Mouse (Mus musculus) adrenal gland, adult 2 months (tissue): ENCODE results near the gene Cask. TPM values are rescaled to one million over a fixed set of nuclear protein-coding genes. Genes with fewer than 3 reads are reported as not detected.
A peak's percentile ranks its signal among the peaks of the same experiment; 100 is the strongest.

Source experiments
- DNase-seq: peaks from one replicate; pipeline ENCODE4 v3.0.0; 2021
- polyA plus RNA-seq: library from polyadenylated mRNA; depleted of rRNA; stranded (reverse); fragments of >200 nt; gene quantifications from 2 replicates; pipeline ENCODE4 v1.2.3, GENCODE M21; 2012
- total RNA-seq, 2 experiments: library from RNA; stranded (reverse); gene quantifications; 2 replicates each; pipeline ENCODE4 v1.2.3; 2021

Cask gene
- total and polyA plus RNA-seq, 3 experiments: 3.6 to 35.5 (median 29.7) TPM

- DNase-seq: no peak
Measured at GRCm38 (mm10) chrX:13518019-13518418, 333.1 kb downstream of the Cask start.

GRCm38 (mm10) chrX:13516451-13516850 is 334.7 kb downstream of the Cask start:
- DNase-seq: no peak

GRCm38 (mm10) chrX:13513864-13514263 is 337.3 kb downstream of the Cask start:
- DNase-seq: no peak

GRCm38 (mm10) chrX:13513127-13513526 is 338.0 kb downstream of the Cask start:
- DNase-seq: peak; percentile 13

- DNase-seq: no peak
Measured at GRCm38 (mm10) chrX:13506376-13506775, 344.8 kb downstream of the Cask start.

GRCm38 (mm10) chrX:13504389-13504788 is 346.8 kb downstream of the Cask start:
- no peak for DNase-seq

- DNase-seq: no peak
Measured at GRCm38 (mm10) chrX:13502862-13503375, 348.2 kb downstream of the Cask start.

- no peak for DNase-seq
Measured at GRCm38 (mm10) chrX:13500284-13500683, 350.9 kb downstream of the Cask start.

- peak; percentile 36 for DNase-seq
Measured at GRCm38 (mm10) chrX:13494892-13495703, 356.1 kb downstream of the Cask start.

- DNase-seq: no peak
Measured at GRCm38 (mm10) chrX:13492922-13493321, 358.2 kb downstream of the Cask start.

- no peak for DNase-seq
Measured at GRCm38 (mm10) chrX:13490941-13491340, 360.2 kb downstream of the Cask start.

- DNase-seq: no peak
Measured at GRCm38 (mm10) chrX:13489761-13490160, 361.4 kb downstream of the Cask start.

GRCm38 (mm10) chrX:13489001-13489400 is 362.2 kb downstream of the Cask start:
- DNase-seq: no peak

- no peak for DNase-seq
Measured at GRCm38 (mm10) chrX:13484447-13484846, 366.7 kb downstream of the Cask start.

GRCm38 (mm10) chrX:13482576-13482975 is 368.6 kb downstream of the Cask start:
- DNase-seq: no peak

- DNase-seq: no peak
Measured at GRCm38 (mm10) chrX:13479570-13479969, 371.6 kb downstream of the Cask start.

GRCm38 (mm10) chrX:13478298-13478697 is 372.9 kb downstream of the Cask start:
- no peak for DNase-seq

- no peak for DNase-seq
Measured at GRCm38 (mm10) chrX:13477596-13477995, 373.6 kb downstream of the Cask start.

GRCm38 (mm10) chrX:13475382-13475781 is 375.8 kb downstream of the Cask start:
- DNase-seq: no peak

GRCm38 (mm10) chrX:13472751-13473225 is 378.4 kb downstream of the Cask start:
- DNase-seq: no peak

- no peak for DNase-seq
Measured at GRCm38 (mm10) chrX:13471925-13472324, 379.2 kb downstream of the Cask start.

- peak; percentile 55 for DNase-seq
Measured at GRCm38 (mm10) chrX:13469160-13470116, 381.7 kb downstream of the Cask start.
